In the genomic region with DNA sequence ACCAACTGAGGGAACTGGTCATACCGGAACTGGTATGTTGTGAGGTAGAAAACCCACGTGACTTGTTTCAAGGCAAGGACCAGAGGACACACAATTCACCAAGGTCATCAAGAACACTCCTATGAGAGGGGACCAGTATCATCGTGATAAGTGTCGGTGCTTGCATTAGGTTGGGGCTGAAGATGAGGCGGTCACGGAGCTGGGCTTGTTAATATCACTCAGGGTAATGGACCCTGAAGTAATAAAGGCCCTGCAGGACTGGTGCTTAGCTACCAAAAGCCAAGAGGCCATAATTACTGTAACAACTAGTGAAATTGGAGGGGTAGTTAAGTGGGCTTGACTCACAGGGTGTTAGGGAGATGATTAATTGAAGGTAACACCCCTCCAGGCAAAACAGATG, we compare ENCODE assay signal across 25 mouse cellular contexts.
"Had no signal": no experiment of that assay in that cellular context is flagged by ENCODE, and none has a peak within 500 bp of the region (broad histone marks: within the 10 kb centered on the region; RNA-seq: fewer than 3 reads in every experiment).

No protein-coding gene starts in this region.

- ATAC-seq: forebrain, postnatal 0 days; intestine, embryonic 16.5 days had no signal

- H3K36me3 ChIP-seq: hindbrain, embryonic 15.5 days; kidney, embryonic 15.5 days; limb, embryonic 12.5 days; liver, embryonic 13.5 days; liver, embryonic 15.5 days had no signal

- DNase-seq: forebrain, postnatal 0 days; gastrocnemius, adult 2 months; gastrocnemius, postnatal 10 days; gastrocnemius, postnatal 25 days; heart, adult 2 months; heart, postnatal 10 days; heart, postnatal 4 days; kidney, adult 11 months; kidney, adult 2 months; kidney, adult 9 months; kidney, postnatal 14 days; kidney, postnatal 36 days; layer of hippocampus, adult 9-11 months; layer of hippocampus, postnatal 36 days; left cerebral cortex, postnatal 4 days; liver; liver, embryonic 13.5 days had no signal

- H3K9ac ChIP-seq: forebrain, postnatal 0 days; hindbrain, embryonic 15.5 days; kidney, embryonic 15.5 days; limb, embryonic 12.5 days; liver, embryonic 13.5 days; liver, embryonic 15.5 days had no signal

- H3K27ac ChIP-seq: gastrocnemius, adult 2 months; heart, adult 2 months; hindbrain, embryonic 15.5 days; kidney, embryonic 15.5 days; kidney, postnatal 0 days; limb, embryonic 12.5 days; liver, embryonic 13.5 days; liver, embryonic 15.5 days had no signal

- H3K4me3 ChIP-seq: gastrocnemius, adult 2 months; heart, adult 2 months; hindbrain, embryonic 15.5 days; kidney, embryonic 15.5 days; limb, embryonic 12.5 days; liver, embryonic 13.5 days; liver, embryonic 15.5 days had no signal

- H3K4me1 ChIP-seq: kidney, embryonic 15.5 days; liver, embryonic 13.5 days; liver, embryonic 15.5 days had no signal

- H3K9me3 ChIP-seq: hindbrain, embryonic 15.5 days; kidney, embryonic 15.5 days; limb, embryonic 12.5 days; liver, embryonic 13.5 days; liver, embryonic 15.5 days had no signal

- H3K4me2 ChIP-seq: heart, embryonic 11.5 days; hindbrain, embryonic 15.5 days; kidney, embryonic 15.5 days; limb, embryonic 12.5 days; liver, embryonic 11.5 days; liver, embryonic 13.5 days; liver, embryonic 15.5 days had no signal

- H3K27me3 ChIP-seq: hindbrain, embryonic 15.5 days; kidney, embryonic 15.5 days; limb, embryonic 12.5 days; liver, embryonic 13.5 days; liver, embryonic 15.5 days had no signal
